Mouse (Mus musculus): Measurements from ENCODE around the gene Ankrd7. TPM values are rescaled to one million over a fixed set of nuclear protein-coding genes. Genes with fewer than 3 reads are reported as not detected.

The Ankrd7 gene
- polyA plus RNA-seq, 1 experiment from 2014 or later = 0.27 TPM

- H3K9me3 ChIP-seq (replicated peaks; ENCODE audit: control insufficient read depth, low read length) = no peaks in the 10 kb centered on the region
- ATAC-seq (replicated peaks; ENCODE audit: insufficient number of reproducible peaks, low FRiP score, low TSS enrichment) = no peak
- H3K4me3 ChIP-seq (ENCODE audit: low read depth, low read length) = no peak overlapping the region
- H3K4me2 ChIP-seq = no peak overlapping the region
- no peaks in the 10 kb centered on the region for H3K4me1 ChIP-seq (ENCODE audit: control insufficient read depth, insufficient read depth, low read length)
- H3K36me3 ChIP-seq (ENCODE audit: control insufficient read depth, insufficient read depth, low read length) = peaks cover 20% of the 10 kb centered on the region
- no peak overlapping the region for H3K27ac ChIP-seq (ENCODE audit: low read depth, low read length)
- no peaks in the 10 kb centered on the region for H3K27me3 ChIP-seq (ENCODE audit: control insufficient read depth, insufficient read depth, low read length)
- no peak overlapping the region for H3K9ac ChIP-seq (ENCODE audit: low read depth, low read length)
These were observed 10.8 kb upstream of the Ankrd7 start for GRCm38 (mm10) chr6:18855323-18855722.

GRCm38 (mm10) chr6:18856487-18857078 lies 9.5 kb upstream of the Ankrd7 start:
- WGBS (ENCODE audit: insufficient replicate concordance) = 92% methylated on average over 3 of the region's 3 CpGs
- H3K4me1 ChIP-seq (ENCODE audit: control insufficient read depth, insufficient read depth, low read length) = no peaks in the 10 kb centered on the region
- no peak overlapping the region for H3K4me3 ChIP-seq (ENCODE audit: low read depth, low read length)
- no peaks in the 10 kb centered on the region for H3K27me3 ChIP-seq (ENCODE audit: control insufficient read depth, insufficient read depth, low read length)
- H3K27ac ChIP-seq (ENCODE audit: low read depth, low read length) = no peak overlapping the region
- no peak overlapping the region for H3K4me2 ChIP-seq
- no peak overlapping the region for H3K9ac ChIP-seq (ENCODE audit: low read depth, low read length)
- peaks cover 20% of the 10 kb centered on the region for H3K36me3 ChIP-seq (ENCODE audit: control insufficient read depth, insufficient read depth, low read length)
- no peak for ATAC-seq (replicated peaks; ENCODE audit: insufficient number of reproducible peaks, low FRiP score, low TSS enrichment)
- no peaks in the 10 kb centered on the region for H3K9me3 ChIP-seq (replicated peaks; ENCODE audit: control insufficient read depth, low read length)

- Histone ChIP-seq H3K36me3 (ENCODE audit: control insufficient read depth, insufficient read depth, low read length) (no peaks in the 10 kb centered on the region), H3K4me3 (ENCODE audit: low read depth, low read length) (no peak overlapping the region), H3K9ac (ENCODE audit: low read depth, low read length) (no peak overlapping the region), H3K4me1 (ENCODE audit: control insufficient read depth, insufficient read depth, low read length) (no peaks in the 10 kb centered on the region), H3K27ac (ENCODE audit: low read depth, low read length) (no peak overlapping the region), H3K9me3 (replicated peaks; ENCODE audit: control insufficient read depth, low read length) (no peaks in the 10 kb centered on the region), H3K4me2 (no peak overlapping the region), H3K27me3 (ENCODE audit: control insufficient read depth, insufficient read depth, low read length) (no peaks in the 10 kb centered on the region)
- 63% methylated on average over 2 of the region's 2 CpGs for WGBS (ENCODE audit: insufficient replicate concordance)
- ATAC-seq (replicated peaks; ENCODE audit: insufficient number of reproducible peaks, low FRiP score, low TSS enrichment) = no peak
These were observed 22.9 kb downstream of the Ankrd7 start for GRCm38 (mm10) chr6:18889030-18889429.

GRCm38 (mm10) chr6:18894142-18894541 lies 28.0 kb downstream of the Ankrd7 start:
- ATAC-seq (replicated peaks; ENCODE audit: insufficient number of reproducible peaks, low FRiP score, low TSS enrichment) = no peak
- Histone ChIP-seq H3K9me3 (replicated peaks; ENCODE audit: control insufficient read depth, low read length) (no peaks in the 10 kb centered on the region), H3K4me2 (no peak overlapping the region), H3K27me3 (ENCODE audit: control insufficient read depth, insufficient read depth, low read length) (no peaks in the 10 kb centered on the region), H3K4me3 (ENCODE audit: low read depth, low read length) (no peak overlapping the region), H3K9ac (ENCODE audit: low read depth, low read length) (no peak overlapping the region), H3K36me3 (ENCODE audit: control insufficient read depth, insufficient read depth, low read length) (no peaks in the 10 kb centered on the region), H3K4me1 (ENCODE audit: control insufficient read depth, insufficient read depth, low read length) (no peaks in the 10 kb centered on the region), H3K27ac (ENCODE audit: low read depth, low read length) (no peak overlapping the region)

- Histone ChIP-seq H3K27me3 (ENCODE audit: control insufficient read depth, insufficient read depth, low read length) (no peaks in the 10 kb centered on the region), H3K27ac (ENCODE audit: low read depth, low read length) (no peak overlapping the region), H3K4me2 (no peak overlapping the region), H3K36me3 (ENCODE audit: control insufficient read depth, insufficient read depth, low read length) (no peaks in the 10 kb centered on the region), H3K9me3 (replicated peaks; ENCODE audit: control insufficient read depth, low read length) (no peaks in the 10 kb centered on the region), H3K4me3 (ENCODE audit: low read depth, low read length) (no peak overlapping the region), H3K4me1 (ENCODE audit: control insufficient read depth, insufficient read depth, low read length) (no peaks in the 10 kb centered on the region), H3K9ac (ENCODE audit: low read depth, low read length) (no peak overlapping the region)
- ATAC-seq (replicated peaks; ENCODE audit: insufficient number of reproducible peaks, low FRiP score, low TSS enrichment) = no peak
- 81% methylated on average over 2 of the region's 2 CpGs for WGBS (ENCODE audit: insufficient replicate concordance)
These were observed 41.1 kb downstream of the Ankrd7 start for GRCm38 (mm10) chr6:18907173-18907572.

GRCm38 (mm10) chr6:18913179-18913578 lies 47.1 kb downstream of the Ankrd7 start:
- WGBS (ENCODE audit: insufficient replicate concordance) = 74% methylated on average over 4 of the region's 4 CpGs
- Histone ChIP-seq H3K27me3 (ENCODE audit: control insufficient read depth, insufficient read depth, low read length) (no peaks in the 10 kb centered on the region), H3K4me1 (ENCODE audit: control insufficient read depth, insufficient read depth, low read length) (no peaks in the 10 kb centered on the region)

GRCm38 (mm10) chr6:18916021-18916420 lies 49.9 kb downstream of the Ankrd7 start:
- no peaks in the 10 kb centered on the region for H3K4me1 ChIP-seq (ENCODE audit: control insufficient read depth, insufficient read depth, low read length)
- ATAC-seq (replicated peaks; ENCODE audit: insufficient number of reproducible peaks, low FRiP score, low TSS enrichment) = no peak
- no peak overlapping the region for H3K9ac ChIP-seq (ENCODE audit: low read depth, low read length)
- H3K4me2 ChIP-seq = no peak overlapping the region
- no peaks in the 10 kb centered on the region for H3K36me3 ChIP-seq (ENCODE audit: control insufficient read depth, insufficient read depth, low read length)
- no peak overlapping the region for H3K4me3 ChIP-seq (ENCODE audit: low read depth, low read length)
- H3K9me3 ChIP-seq (replicated peaks; ENCODE audit: control insufficient read depth, low read length) = no peaks in the 10 kb centered on the region
- H3K27ac ChIP-seq (ENCODE audit: low read depth, low read length) = no peak overlapping the region
- no peaks in the 10 kb centered on the region for H3K27me3 ChIP-seq (ENCODE audit: control insufficient read depth, insufficient read depth, low read length)
- 79% methylated on average over 4 of the region's 4 CpGs for WGBS (ENCODE audit: insufficient replicate concordance)

More at GRCm38 (mm10) chr6:18913179-18913578, 47.1 kb downstream of the Ankrd7 start:
- H3K27ac ChIP-seq (ENCODE audit: low read depth, low read length) = no peak overlapping the region
- H3K4me3 ChIP-seq (ENCODE audit: low read depth, low read length) = no peak overlapping the region
- H3K4me2 ChIP-seq = no peak overlapping the region
- H3K9ac ChIP-seq (ENCODE audit: low read depth, low read length) = no peak overlapping the region
- no peak for ATAC-seq (replicated peaks; ENCODE audit: insufficient number of reproducible peaks, low FRiP score, low TSS enrichment)
- H3K9me3 ChIP-seq (replicated peaks; ENCODE audit: control insufficient read depth, low read length) = no peaks in the 10 kb centered on the region
- no peaks in the 10 kb centered on the region for H3K36me3 ChIP-seq (ENCODE audit: control insufficient read depth, insufficient read depth, low read length)

GRCm38 (mm10) chr6:18916471-18916870 lies 50.4 kb downstream of the Ankrd7 start:
- no peak overlapping the region for H3K27ac ChIP-seq (ENCODE audit: low read depth, low read length)
- ATAC-seq (replicated peaks; ENCODE audit: insufficient number of reproducible peaks, low FRiP score, low TSS enrichment) = no peak
- 80% methylated on average over 4 of the region's 4 CpGs for WGBS (ENCODE audit: insufficient replicate concordance)

More at GRCm38 (mm10) chr6:18916471-18916870, 50.4 kb downstream of the Ankrd7 start:
- H3K27me3 ChIP-seq (ENCODE audit: control insufficient read depth, insufficient read depth, low read length) = no peaks in the 10 kb centered on the region
- no peaks in the 10 kb centered on the region for H3K9me3 ChIP-seq (replicated peaks; ENCODE audit: control insufficient read depth, low read length)
- no peak overlapping the region for H3K4me2 ChIP-seq
- H3K9ac ChIP-seq (ENCODE audit: low read depth, low read length) = no peak overlapping the region
- no peaks in the 10 kb centered on the region for H3K4me1 ChIP-seq (ENCODE audit: control insufficient read depth, insufficient read depth, low read length)
- H3K4me3 ChIP-seq (ENCODE audit: low read depth, low read length) = no peak overlapping the region
- H3K36me3 ChIP-seq (ENCODE audit: control insufficient read depth, insufficient read depth, low read length) = no peaks in the 10 kb centered on the region
